Mouse (Mus musculus) liver, embryonic 14.5 days (tissue): ENCODE data around the gene Qsox2.

Experiments used
- CTCF ChIP-seq: IDR thresholded peaks from 2 replicates; pipeline ENCODE4 v1.5.1; 2016; ENCODE audit warnings: antibody characterized with exemption, low read depth, control low read depth
- EP300 ChIP-seq: IDR thresholded peaks from 2 replicates; pipeline ENCODE4 v1.6.1; 2016; ENCODE audit warnings: antibody characterized with exemption, low read depth

- TF ChIP-seq CTCF (no peak), EP300 (no peak)
Measured at GRCm38 (mm10) chr2:26240330-26240729, 3.0 kb upstream of the Qsox2 start.
